Mouse (Mus musculus): ENCODE results near the gene Scarf1. TPM values are rescaled to one million over a fixed set of nuclear protein-coding genes. Genes with fewer than 3 reads are reported as not detected.
A peak's percentile ranks its signal among the peaks of the same experiment; 100 is the strongest.
"Not testable (repeated sequence)": the region's sequence is repeated elsewhere in the genome, so short reads cannot be mapped to it uniquely, and the experiment has no call there.

The Scarf1 gene
- polyA plus RNA-seq, 1 experiment, result 12.3 TPM

- WGBS, result 80% methylated on average over 12 of the region's 12 CpGs
- no peak overlapping the region for H3K4me3 ChIP-seq (ENCODE audit: low read depth, low read length)
- TF ChIP-seq POLR2A (IDR thresholded peaks at IDR 0.05; ENCODE audit: low read depth, low read length), result no peak
- no peak for TF ChIP-seq CTCF (IDR thresholded peaks at IDR 0.05; ENCODE audit: extremely low read depth, insufficient read length, insufficient replicate concordance, low read depth, low read length)
- peaks cover 59% of the 10 kb centered on the region for H3K36me3 ChIP-seq (ENCODE audit: control insufficient read depth, insufficient read depth, low read length)
- 0 out of 2 replicates have a peak, but pooled peaks cover 9% of the 10 kb centered on the region for H3K4me1 ChIP-seq (ENCODE audit: control insufficient read depth, insufficient read depth, insufficient read length, low read length)
- peak overlapping the region; percentile 52 for H3K27ac ChIP-seq (ENCODE audit: insufficient read depth, low read depth, low read length)
- no peaks in the 10 kb centered on the region for H3K27me3 ChIP-seq (ENCODE audit: control insufficient read depth, insufficient read depth, low read length)
Measured at GRCm38 (mm10) chr11:75550200-75550946, 37.0 kb downstream of the Scarf1 start.

GRCm38 (mm10) chr11:75551321-75551720 lies 38.0 kb downstream of the Scarf1 start:
- H3K27ac ChIP-seq (ENCODE audit: insufficient read depth, low read depth, low read length), result peak overlapping the region; percentile 72
- WGBS, result 92% methylated on average over 5 of the region's 5 CpGs

GRCm38 (mm10) chr11:75551961-75552441 lies 38.7 kb downstream of the Scarf1 start:
- H3K27ac ChIP-seq (ENCODE audit: insufficient read depth, low read depth, low read length), result peak overlapping the region; percentile 72
- 61% methylated on average over 9 of the region's 9 CpGs for WGBS
- no peaks in the 10 kb centered on the region for H3K27me3 ChIP-seq (ENCODE audit: control insufficient read depth, insufficient read depth, low read length)
- TF ChIP-seq CTCF (IDR thresholded peaks at IDR 0.05; ENCODE audit: extremely low read depth, insufficient read length, insufficient replicate concordance, low read depth, low read length) (no peak), POLR2A (IDR thresholded peaks at IDR 0.05; ENCODE audit: low read depth, low read length) (no peak)
- 0 out of 2 replicates have a peak, but pooled peaks cover 7% of the 10 kb centered on the region for H3K4me1 ChIP-seq (ENCODE audit: control insufficient read depth, insufficient read depth, insufficient read length, low read length)
- no peak overlapping the region for H3K4me3 ChIP-seq (ENCODE audit: low read depth, low read length)
- H3K36me3 ChIP-seq (ENCODE audit: control insufficient read depth, insufficient read depth, low read length), result peaks cover 52% of the 10 kb centered on the region

More at GRCm38 (mm10) chr11:75551321-75551720, 38.0 kb downstream of the Scarf1 start:
- Histone ChIP-seq H3K36me3 (ENCODE audit: control insufficient read depth, insufficient read depth, low read length) (peaks cover 54% of the 10 kb centered on the region), H3K4me1 (ENCODE audit: control insufficient read depth, insufficient read depth, insufficient read length, low read length) (0 out of 2 replicates have a peak, but pooled peaks cover 7% of the 10 kb centered on the region), H3K27me3 (ENCODE audit: control insufficient read depth, insufficient read depth, low read length) (no peaks in the 10 kb centered on the region), H3K4me3 (ENCODE audit: low read depth, low read length) (no peak overlapping the region)
- TF ChIP-seq POLR2A (IDR thresholded peaks at IDR 0.05; ENCODE audit: low read depth, low read length) (no peak), CTCF (IDR thresholded peaks at IDR 0.05; ENCODE audit: extremely low read depth, insufficient read length, insufficient replicate concordance, low read depth, low read length) (no peak)

- Histone ChIP-seq H3K4me3 (ENCODE audit: low read depth, low read length) (no peak overlapping the region), H3K4me1 (ENCODE audit: control insufficient read depth, insufficient read depth, insufficient read length, low read length) (0 out of 2 replicates have a peak, but pooled peaks cover 7% of the 10 kb centered on the region), H3K27ac (ENCODE audit: insufficient read depth, low read depth, low read length) (peak overlapping the region; percentile 72; the same call in 1 of the 2 replicates), H3K27me3 (ENCODE audit: control insufficient read depth, insufficient read depth, low read length) (no peaks in the 10 kb centered on the region), H3K36me3 (ENCODE audit: control insufficient read depth, insufficient read depth, low read length) (peaks cover 51% of the 10 kb centered on the region)
- WGBS, result 67% methylated on average over 7 of the region's 7 CpGs
- TF ChIP-seq POLR2A (IDR thresholded peaks at IDR 0.05; ENCODE audit: low read depth, low read length) (no peak), CTCF (IDR thresholded peaks at IDR 0.05; ENCODE audit: extremely low read depth, insufficient read length, insufficient replicate concordance, low read depth, low read length) (no peak)
Measured at GRCm38 (mm10) chr11:75552906-75553482, 39.7 kb downstream of the Scarf1 start.

GRCm38 (mm10) chr11:75556006-75556405 lies 42.7 kb downstream of the Scarf1 start:
- not testable (repeated sequence) for H3K27ac ChIP-seq (ENCODE audit: insufficient read depth, low read depth, low read length); H3K27me3 ChIP-seq (ENCODE audit: control insufficient read depth, insufficient read depth, low read length); H3K4me3 ChIP-seq (ENCODE audit: low read depth, low read length)
- peaks cover 13% of the 10 kb centered on the region for H3K4me1 ChIP-seq (ENCODE audit: control insufficient read depth, insufficient read depth, insufficient read length, low read length)
- H3K36me3 ChIP-seq (ENCODE audit: control insufficient read depth, insufficient read depth, low read length), result peaks cover 43% of the 10 kb centered on the region
- WGBS, result 94% methylated on average over 6 of the region's 6 CpGs

- Histone ChIP-seq H3K27ac (ENCODE audit: insufficient read depth, low read depth, low read length) (no peak overlapping the region), H3K36me3 (ENCODE audit: control insufficient read depth, insufficient read depth, low read length) (peaks cover 42% of the 10 kb centered on the region), H3K4me3 (ENCODE audit: low read depth, low read length) (no peak overlapping the region), H3K4me1 (ENCODE audit: control insufficient read depth, insufficient read depth, insufficient read length, low read length) (peaks cover 23% of the 10 kb centered on the region), H3K27me3 (ENCODE audit: control insufficient read depth, insufficient read depth, low read length) (no peaks in the 10 kb centered on the region)
- no peak for TF ChIP-seq POLR2A (IDR thresholded peaks at IDR 0.05; ENCODE audit: low read depth, low read length)
- no peak for TF ChIP-seq CTCF (IDR thresholded peaks at IDR 0.05; ENCODE audit: extremely low read depth, insufficient read length, insufficient replicate concordance, low read depth, low read length)
- 98% methylated on average over 6 of the region's 6 CpGs for WGBS
Measured at GRCm38 (mm10) chr11:75557142-75557541, 43.8 kb downstream of the Scarf1 start.

- Histone ChIP-seq H3K27ac (ENCODE audit: insufficient read depth, low read depth, low read length) (no peak overlapping the region), H3K4me1 (ENCODE audit: control insufficient read depth, insufficient read depth, insufficient read length, low read length) (peaks cover 30% of the 10 kb centered on the region), H3K4me3 (ENCODE audit: low read depth, low read length) (no peak overlapping the region), H3K36me3 (ENCODE audit: control insufficient read depth, insufficient read depth, low read length) (peaks cover 46% of the 10 kb centered on the region), H3K27me3 (ENCODE audit: control insufficient read depth, insufficient read depth, low read length) (no peaks in the 10 kb centered on the region)
- TF ChIP-seq CTCF (IDR thresholded peaks at IDR 0.05; ENCODE audit: extremely low read depth, insufficient read length, insufficient replicate concordance, low read depth, low read length), result peak; percentile 45; the same call in 1 of the 2 replicates
- TF ChIP-seq POLR2A (IDR thresholded peaks at IDR 0.05; ENCODE audit: low read depth, low read length), result no peak
- 94% methylated on average over 1 of the region's 1 CpGs for WGBS
Measured at GRCm38 (mm10) chr11:75558101-75558500, 44.8 kb downstream of the Scarf1 start.
